Mouse (Mus musculus) B cell, adult 67 days (primary cell): ENCODE measurements around the gene Vmn2r100. TPM values are rescaled to one million over a fixed set of nuclear protein-coding genes. Genes with fewer than 3 reads are reported as not detected.

Experiments used
- total RNA-seq, 2 experiments: library from RNA; stranded (reverse); gene quantifications; 4 replicates each; pipeline ENCODE4 v1.2.4; 2023

Gene Vmn2r100
- total RNA-seq: not detected

DNA sequence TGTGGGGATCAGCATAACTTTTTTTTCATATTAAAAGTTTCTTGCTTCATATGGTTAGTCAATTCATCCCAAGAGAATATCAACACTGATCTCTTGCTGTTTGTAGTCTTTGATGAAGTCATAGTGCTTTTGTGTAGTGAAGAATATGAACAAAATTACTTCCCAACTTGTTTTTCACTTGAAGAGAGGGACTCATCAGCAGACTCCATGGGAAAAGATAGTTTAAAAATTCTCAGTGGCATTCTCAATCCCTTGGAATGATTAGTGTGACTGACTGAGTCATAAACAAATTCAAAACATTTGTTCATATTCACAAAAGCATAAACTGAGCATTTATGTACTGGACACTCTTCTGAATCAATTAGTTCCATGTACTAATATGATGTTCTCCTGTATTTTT lies at the start of gene Vmn2r100:
TSS of gene Vmn2r100 (plus strand) at position 301 of the 400 bp plus-strand sequence.

GRCm38 (mm10) chr17:19576927-19577326 lies 72.4 kb downstream of the Vmn2r100 start, which contains the start of gene Vmn2r101:
Gene Vmn2r101, plus strand, starts transcription at chr17:19577227.

Other genes with a start within 250 kb of the Vmn2r100 start
- gene Vmn2r99, start 142.8 kb upstream of the Vmn2r100 start, total RNA-seq: not detected
- not detected for gene Vmn2r101, start 72.5 kb downstream of the Vmn2r100 start, total RNA-seq
- not detected for gene Vmn2r102, start 155.6 kb downstream of the Vmn2r100 start, total RNA-seq